Mouse (Mus musculus) embryonic facial prominence, embryonic 10.5 days (tissue): Measurements from ENCODE around the gene Hunk. TPM values are rescaled to one million over a fixed set of nuclear protein-coding genes. Genes with fewer than 3 reads are reported as not detected.
A peak's percentile ranks its signal among the peaks of the same experiment; 100 is the strongest.

Experiments used
- DNase-seq: peaks from one replicate; pipeline ENCODE4 v3.0.0-alpha.2; 2017; ENCODE audit warnings: low spot score
- H3K27ac ChIP-seq: fragments of 300-500 bp; sonication (generic); replicated peaks from 2 replicates; pipeline ENCODE4 v1.5.1; 2016; ENCODE audit warnings: mild to moderate bottlenecking
- H3K27me3 ChIP-seq: fragments of 300-500 bp; sonication (generic); replicated peaks from 2 replicates; pipeline ENCODE4 v1.6.1; 2016; ENCODE audit warnings: low read depth, mild to moderate bottlenecking; ENCODE audit not compliant: poor library complexity, severe bottlenecking
- H3K36me3 ChIP-seq: fragments of 300-500 bp; sonication (generic); replicated peaks from 2 replicates; pipeline ENCODE4 v1.6.1; 2016; ENCODE audit warnings: mild to moderate bottlenecking, moderate library complexity
- H3K4me1 ChIP-seq: fragments of 300-500 bp; sonication (generic); 2 replicates; pipeline ENCODE4 v1.6.1; 2016
- H3K4me3 ChIP-seq: fragments of 300-500 bp; sonication (generic); 2 replicates; pipeline ENCODE4 v1.5.1; 2016; ENCODE audit warnings: mild to moderate bottlenecking, moderate library complexity
- H3K9me3 ChIP-seq: fragments of 300-500 bp; sonication (generic); 2 replicates; pipeline ENCODE4 v1.6.1; 2016; ENCODE audit warnings: mild to moderate bottlenecking
- WGBS: fragments of 180-500 bp; shearing (Covaris S2); methylation state at CpG from one replicate; pipeline ENCODE4 v1.1.7; 2016; 5-methylcytosine and 5-hydroxymethylcytosine counted together
- polyA plus RNA-seq: library from polyadenylated mRNA; unstranded; fragments of >200 nt; fragmentation: Nextera tagmentation; extraction: Ambion mirVana; gene quantifications from 2 replicates; pipeline ENCODE4 v1.2.1, GENCODE M21; 2016

Hunk gene
- polyA plus RNA-seq, 1 experiment from 2014 or later, result 17.2 TPM

DNA sequence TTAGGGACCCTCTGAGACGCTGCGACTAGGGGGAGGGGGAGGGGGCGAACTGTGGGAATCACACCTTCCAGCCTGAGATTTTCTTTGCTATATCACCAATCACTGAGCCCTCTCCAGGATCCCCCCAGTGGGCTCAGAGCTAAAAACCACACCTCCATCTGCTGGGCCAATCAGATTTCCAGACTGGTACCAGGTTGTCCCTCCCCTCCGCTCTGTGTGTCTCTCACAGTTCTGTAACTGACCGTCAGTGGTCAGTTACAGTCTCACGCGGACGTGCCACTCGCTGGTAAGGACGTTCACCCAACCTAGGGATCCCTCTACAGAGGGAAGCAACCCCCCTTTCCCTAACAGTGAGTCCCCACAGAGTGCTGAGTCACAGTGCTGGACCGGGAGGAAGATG is 111.1 kb downstream of the Hunk start:
- Histone ChIP-seq H3K9me3 (no peaks in the 10 kb centered on the region), H3K27ac (no peak overlapping the region), H3K4me3 (no peak overlapping the region), H3K27me3 (no peaks in the 10 kb centered on the region), H3K4me1 (peaks cover 13% of the 10 kb centered on the region), H3K36me3 (peaks cover 92% of the 10 kb centered on the region)
- DNase-seq, result no peak
- 33% methylated on average over 11 of the region's 11 CpGs for WGBS

DNA sequence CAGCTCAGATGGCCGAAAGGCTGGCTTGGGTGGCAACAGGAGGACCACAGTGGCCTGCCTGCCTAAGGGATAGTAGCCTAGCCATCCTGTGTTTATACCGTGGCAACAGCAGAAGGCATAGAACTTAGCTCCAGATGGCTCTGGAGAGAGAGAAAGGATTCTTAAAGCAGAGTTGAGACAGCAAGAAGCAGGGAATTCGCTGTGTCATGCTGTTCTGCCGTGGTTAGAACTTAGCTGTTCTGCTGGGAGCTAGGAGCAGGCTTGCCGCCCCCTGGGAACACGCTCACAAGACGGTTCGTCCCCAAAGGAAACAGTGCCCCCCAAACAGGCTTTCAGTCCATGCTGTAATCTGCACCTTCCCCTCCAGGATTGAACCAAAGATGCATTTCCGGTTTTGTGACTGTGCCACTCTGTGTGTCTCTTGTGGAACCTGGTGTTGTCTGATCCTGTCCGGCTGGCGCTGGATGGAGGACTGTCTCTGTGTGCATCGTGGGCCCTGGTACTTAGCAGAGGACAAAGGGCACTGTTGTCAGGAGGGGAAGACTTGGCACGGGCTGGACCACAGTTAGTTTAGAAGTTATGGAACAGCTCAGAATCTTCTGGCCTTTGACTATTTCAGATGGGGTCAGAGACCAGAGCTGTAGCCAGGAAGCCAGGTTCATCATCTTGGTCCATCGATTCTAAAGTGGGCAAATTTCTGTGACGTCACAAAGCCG is 112.1 kb downstream of the Hunk start:
- DNase-seq, result no peak
- Histone ChIP-seq H3K4me3 (no peak overlapping the region), H3K4me1 (peaks cover 13% of the 10 kb centered on the region), H3K36me3 (peaks cover 86% of the 10 kb centered on the region), H3K9me3 (no peaks in the 10 kb centered on the region), H3K27ac (no peak overlapping the region), H3K27me3 (no peaks in the 10 kb centered on the region)
- 87% methylated on average over 16 of the region's 16 CpGs for WGBS

DNA sequence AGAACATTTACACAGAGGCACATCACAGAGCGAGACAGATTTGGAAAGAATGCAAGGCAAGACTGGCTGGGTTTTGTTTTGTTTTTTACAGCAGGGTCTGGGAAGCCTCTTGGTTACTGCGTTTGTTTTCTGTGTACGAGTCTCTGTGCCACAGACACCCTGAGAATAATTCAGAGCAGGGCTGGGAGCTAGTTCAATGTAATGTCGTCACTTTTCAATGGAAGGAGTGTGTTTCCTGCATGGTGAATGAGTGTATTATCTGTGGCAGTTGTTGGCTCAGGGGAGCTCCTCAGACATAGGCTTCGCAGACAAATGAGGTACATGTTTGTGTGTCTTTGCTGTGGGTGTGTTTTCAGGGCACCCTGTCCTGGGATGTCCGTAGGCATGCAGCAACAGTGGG is 115.0 kb downstream of the Hunk start:
- Histone ChIP-seq H3K27ac (no peak overlapping the region), H3K27me3 (no peaks in the 10 kb centered on the region), H3K4me3 (no peak overlapping the region), H3K9me3 (no peaks in the 10 kb centered on the region), H3K36me3 (peaks cover 59% of the 10 kb centered on the region), H3K4me1 (peaks cover 17% of the 10 kb centered on the region)
- 90% methylated on average over 6 of the region's 6 CpGs for WGBS
- no peak for DNase-seq

GRCm38 (mm10) chr16:90505252-90505651 is 119.4 kb downstream of the Hunk start:
- Histone ChIP-seq H3K4me1 (0 out of 2 replicates have a peak, but pooled peaks cover 8% of the 10 kb centered on the region), H3K36me3 (peaks cover 16% of the 10 kb centered on the region), H3K27ac (no peak overlapping the region), H3K4me3 (no peak overlapping the region), H3K27me3 (no peaks in the 10 kb centered on the region), H3K9me3 (no peaks in the 10 kb centered on the region)
- DNase-seq, result no peak
- 89% methylated on average over 10 of the region's 10 CpGs for WGBS

- Histone ChIP-seq H3K27me3 (no peaks in the 10 kb centered on the region), H3K4me3 (no peak overlapping the region), H3K4me1 (0 out of 2 replicates have a peak, but pooled peaks cover 8% of the 10 kb centered on the region), H3K9me3 (no peaks in the 10 kb centered on the region), H3K36me3 (peaks cover 13% of the 10 kb centered on the region), H3K27ac (no peak overlapping the region)
- no peak for DNase-seq
- WGBS, result 89% methylated on average over 2 of the region's 2 CpGs
Measured at GRCm38 (mm10) chr16:90505680-90506079, 119.9 kb downstream of the Hunk start.

DNA sequence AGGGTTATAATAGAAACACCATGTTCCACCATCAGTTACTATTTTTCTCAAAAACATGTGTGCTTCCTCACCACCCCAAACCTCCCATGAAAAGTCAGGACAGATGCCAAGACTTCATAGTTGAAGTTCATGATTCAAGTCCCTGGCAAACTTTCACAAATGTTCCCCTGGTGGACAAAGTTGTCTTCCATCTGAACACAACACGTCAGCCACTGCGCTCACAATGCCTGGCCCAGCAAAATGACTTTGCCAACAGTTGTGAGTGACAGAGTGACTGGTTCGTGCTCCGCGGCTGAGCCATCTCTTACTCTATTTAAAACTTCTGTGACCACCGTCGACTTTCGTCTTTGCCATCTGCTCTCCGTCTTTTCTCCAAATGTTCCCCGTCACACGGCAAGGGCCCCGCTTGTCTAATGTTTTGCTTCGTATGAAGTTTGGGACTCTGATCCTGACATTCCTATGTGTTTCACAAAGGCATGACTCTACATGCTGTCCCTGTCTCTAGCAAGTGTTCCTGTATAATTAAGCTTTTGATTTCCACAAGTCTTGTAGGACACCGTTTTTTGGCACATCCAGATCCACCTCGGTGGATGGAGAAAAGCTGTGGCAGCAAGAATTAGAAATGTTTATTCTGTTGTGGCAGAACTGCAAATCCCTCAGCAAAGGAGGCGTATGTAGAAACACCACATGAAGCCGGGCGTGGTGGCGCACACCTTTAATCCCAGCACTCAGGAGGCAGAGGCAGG is 125.9 kb downstream of the Hunk start:
- Histone ChIP-seq H3K4me3 (no peak overlapping the region), H3K27me3 (no peaks in the 10 kb centered on the region), H3K27ac (no peak overlapping the region), H3K9me3 (no peaks in the 10 kb centered on the region), H3K36me3 (no peaks in the 10 kb centered on the region), H3K4me1 (0 out of 2 replicates have a peak, but pooled peaks cover 5% of the 10 kb centered on the region)
- 94% methylated on average over 19 of the region's 19 CpGs for WGBS
- DNase-seq, result no peak

DNA sequence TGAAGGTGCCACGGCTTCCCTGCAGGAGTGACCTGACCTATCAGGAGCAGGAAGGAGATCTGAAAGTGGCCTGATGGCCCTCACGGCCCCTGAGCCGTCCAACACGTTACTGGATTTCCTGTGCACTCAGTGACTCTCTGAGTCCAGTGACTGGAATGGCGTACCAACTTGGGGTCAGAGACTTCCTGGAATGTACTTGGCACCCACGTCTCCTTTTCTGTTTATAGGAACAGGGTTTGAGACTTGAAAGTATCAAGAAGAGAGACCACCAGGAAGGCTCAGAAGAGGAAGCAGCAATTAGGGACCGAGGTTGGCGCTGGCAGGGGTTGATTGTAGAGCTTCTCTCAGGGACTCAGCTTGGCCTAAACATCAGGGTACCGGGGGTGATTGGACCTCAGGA is 131.2 kb downstream of the Hunk start:
- Histone ChIP-seq H3K27ac (no peak overlapping the region), H3K36me3 (no peaks in the 10 kb centered on the region), H3K4me1 (peaks cover 42% of the 10 kb centered on the region), H3K27me3 (0 out of 2 replicates have a peak, but pooled peaks cover 15% of the 10 kb centered on the region), H3K9me3 (no peaks in the 10 kb centered on the region), H3K4me3 (no peak overlapping the region)
- no peak for DNase-seq
- 53% methylated on average over 9 of the region's 9 CpGs for WGBS

- DNase-seq, result no peak
- Histone ChIP-seq H3K27ac (no peak overlapping the region; the same call in 1 of the 2 replicates), H3K4me3 (no peak overlapping the region), H3K4me1 (peaks cover 52% of the 10 kb centered on the region), H3K36me3 (no peaks in the 10 kb centered on the region), H3K27me3 (0 out of 2 replicates have a peak, but pooled peaks cover 15% of the 10 kb centered on the region), H3K9me3 (no peaks in the 10 kb centered on the region)
- WGBS, result 84% methylated on average over 8 of the region's 8 CpGs
Measured at GRCm38 (mm10) chr16:90518232-90518631, 132.4 kb downstream of the Hunk start.

DNA sequence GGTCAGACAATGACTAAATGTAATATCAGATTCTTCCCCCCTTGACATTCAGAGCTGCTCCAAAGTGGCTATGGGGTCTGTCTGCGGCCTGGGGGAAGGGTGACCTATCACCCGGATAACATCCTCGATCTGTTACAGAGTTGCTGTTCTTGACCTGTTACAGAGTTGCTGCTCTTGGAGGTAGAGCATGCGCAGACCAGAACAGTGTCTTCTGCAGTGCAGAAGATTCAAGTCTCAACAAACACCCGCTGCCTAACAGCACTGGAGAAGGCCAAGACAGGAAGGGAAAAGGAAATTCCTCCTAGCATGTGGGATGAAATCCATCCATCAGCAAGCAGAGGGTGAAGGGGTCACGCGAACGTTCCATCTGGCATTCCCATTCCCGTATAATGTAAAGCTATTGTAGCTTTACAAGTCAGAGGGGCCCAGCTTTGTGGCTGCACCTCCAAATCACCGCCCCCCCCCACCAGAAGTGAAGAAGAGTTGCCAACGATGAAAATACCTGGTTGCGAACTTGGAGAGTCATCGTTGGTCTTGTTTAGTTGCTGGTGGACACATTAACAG is 133.0 kb downstream of the Hunk start:
- no peaks in the 10 kb centered on the region for H3K36me3 ChIP-seq
- H3K27ac ChIP-seq, result no peak overlapping the region
- 0 out of 2 replicates have a peak, but pooled peaks cover 15% of the 10 kb centered on the region for H3K27me3 ChIP-seq
- 78% methylated on average over 13 of the region's 13 CpGs for WGBS
- H3K9me3 ChIP-seq, result no peaks in the 10 kb centered on the region
- peaks cover 58% of the 10 kb centered on the region for H3K4me1 ChIP-seq
- no peak overlapping the region for H3K4me3 ChIP-seq
- no peak for DNase-seq

GRCm38 (mm10) chr16:90521191-90521950 is 135.6 kb downstream of the Hunk start:
- Histone ChIP-seq H3K27me3 (0 out of 2 replicates have a peak, but pooled peaks cover 15% of the 10 kb centered on the region), H3K4me3 (no peak overlapping the region), H3K9me3 (no peaks in the 10 kb centered on the region), H3K27ac (peak overlapping the region; percentile 72), H3K36me3 (no peaks in the 10 kb centered on the region), H3K4me1 (peaks cover 60% of the 10 kb centered on the region)
- 13% methylated on average over 10 of the region's 10 CpGs for WGBS
- DNase-seq, result peak; percentile 18

GRCm38 (mm10) chr16:90521951-90522255 is 136.1 kb downstream of the Hunk start:
- Histone ChIP-seq H3K4me1 (peaks cover 57% of the 10 kb centered on the region), H3K27ac (peak overlapping the region; percentile 72), H3K9me3 (no peaks in the 10 kb centered on the region), H3K27me3 (0 out of 2 replicates have a peak, but pooled peaks cover 15% of the 10 kb centered on the region), H3K36me3 (no peaks in the 10 kb centered on the region), H3K4me3 (no peak overlapping the region)
- peak; percentile 29 for DNase-seq
- WGBS, result 13% methylated on average over 3 of the region's 3 CpGs

GRCm38 (mm10) chr16:90522575-90522974 is 136.8 kb downstream of the Hunk start:
- 0 out of 2 replicates have a peak, but pooled peaks cover 15% of the 10 kb centered on the region for H3K27me3 ChIP-seq

More at GRCm38 (mm10) chr16:90522575-90522974, 136.8 kb downstream of the Hunk start:
- no peak overlapping the region for H3K4me3 ChIP-seq
- 50% methylated on average over 1 of the region's 1 CpGs for WGBS
- peak overlapping the region; percentile 67 for H3K27ac ChIP-seq
- no peaks in the 10 kb centered on the region for H3K9me3 ChIP-seq
- no peaks in the 10 kb centered on the region for H3K36me3 ChIP-seq
- H3K4me1 ChIP-seq, result peaks cover 50% of the 10 kb centered on the region
- DNase-seq, result no peak
